In genomic region chr1:76283322-76283721, GRCm38 (mm10) we compare ENCODE assay signal across 9 mouse cellular contexts.
DNase-seq lines count a peak whose midpoint lies in the region; ATAC-seq lines count a peak whose summit lies in the region.
"Had no signal": no experiment of that assay in that cellular context is flagged by ENCODE, and none has a peak within 500 bp of the region (broad histone marks: within the 10 kb centered on the region; RNA-seq: fewer than 3 reads in every experiment).

No protein-coding gene starts in this region.

- no peak overlapping the region for H3K9ac ChIP-seq in limb, embryonic 12.5 days (replicated peaks)
- no peak overlapping the region for H3K9ac ChIP-seq in embryonic facial prominence, embryonic 14.5 days (ENCODE audit: low read depth, low read length)
- H3K9ac ChIP-seq in forebrain, embryonic 13.5 days = no peak overlapping the region
- H3K9ac ChIP-seq: embryonic facial prominence, embryonic 15.5 days had no signal

- peak overlapping the region; percentile 8; the same call in 1 of the 2 replicates for H3K27ac ChIP-seq in limb, embryonic 12.5 days
- no peak overlapping the region for H3K27ac ChIP-seq in limb, embryonic 10.5 days
- H3K27ac ChIP-seq in embryonic facial prominence, embryonic 14.5 days (replicated peaks; ENCODE audit: low read depth, low read length) = no peak overlapping the region
- no peak overlapping the region for H3K27ac ChIP-seq in forebrain, embryonic 13.5 days
- H3K27ac ChIP-seq: embryonic facial prominence, embryonic 15.5 days had no signal

- H3K36me3 ChIP-seq in limb, embryonic 12.5 days = no peaks in the 10 kb centered on the region
- H3K36me3 ChIP-seq in limb, embryonic 10.5 days = no peaks in the 10 kb centered on the region
- H3K36me3 ChIP-seq in embryonic facial prominence, embryonic 14.5 days (ENCODE audit: control insufficient read depth, insufficient read depth, low read length) = no peaks in the 10 kb centered on the region
- no peaks in the 10 kb centered on the region for H3K36me3 ChIP-seq in forebrain, embryonic 13.5 days (ENCODE audit: poor library complexity, severe bottlenecking)
- H3K36me3 ChIP-seq: embryonic facial prominence, embryonic 15.5 days had no signal

- no peaks in the 10 kb centered on the region for H3K27me3 ChIP-seq in limb, embryonic 12.5 days
- no peaks in the 10 kb centered on the region for H3K27me3 ChIP-seq in limb, embryonic 10.5 days (ENCODE audit: low read depth, poor library complexity, severe bottlenecking)
- no peaks in the 10 kb centered on the region for H3K27me3 ChIP-seq in embryonic facial prominence, embryonic 14.5 days (replicated peaks; ENCODE audit: control insufficient read depth, insufficient read depth, low read length)
- no peaks in the 10 kb centered on the region for H3K27me3 ChIP-seq in forebrain, embryonic 13.5 days
- H3K27me3 ChIP-seq: embryonic facial prominence, embryonic 15.5 days had no signal

- peak; percentile 35 to 38 for DNase-seq in cerebellum, postnatal 10 days
- DNase-seq in cerebellum, adult 9-11 months = no peak
- no peak for DNase-seq in limb, embryonic 10.5 days (ENCODE audit: low spot score)
- peak; percentile 84 for DNase-seq in embryonic facial prominence, embryonic 14.5 days (ENCODE audit: low spot score)
- peak; percentile 8 for DNase-seq in lung, postnatal 36 days

- 38% methylated on average over 3 of the region's 3 CpGs for WGBS in limb, embryonic 12.5 days
- WGBS in limb, embryonic 10.5 days = 64% methylated on average over 3 of the region's 3 CpGs
- WGBS in embryonic facial prominence, embryonic 14.5 days = 29% methylated on average over 3 of the region's 3 CpGs
- WGBS in forebrain, embryonic 13.5 days = 42% methylated on average over 3 of the region's 3 CpGs

- no peaks in the 10 kb centered on the region for H3K9me3 ChIP-seq in limb, embryonic 12.5 days
- H3K9me3 ChIP-seq in limb, embryonic 10.5 days (replicated peaks) = no peaks in the 10 kb centered on the region
- no peaks in the 10 kb centered on the region for H3K9me3 ChIP-seq in embryonic facial prominence, embryonic 14.5 days (ENCODE audit: control insufficient read depth, low read length)
- H3K9me3 ChIP-seq in forebrain, embryonic 13.5 days (replicated peaks) = no peaks in the 10 kb centered on the region
- H3K9me3 ChIP-seq: embryonic facial prominence, embryonic 15.5 days had no signal

- no peak overlapping the region for H3K4me2 ChIP-seq in limb, embryonic 12.5 days
- no peak overlapping the region for H3K4me2 ChIP-seq in embryonic facial prominence, embryonic 14.5 days (ENCODE audit: low read depth, low read length)
- no peak overlapping the region for H3K4me2 ChIP-seq in forebrain, embryonic 13.5 days
- H3K4me2 ChIP-seq: embryonic facial prominence, embryonic 15.5 days had no signal

- ATAC-seq in limb, embryonic 12.5 days (ENCODE audit: insufficient number of reproducible peaks, insufficient read depth, low FRiP score, low TSS enrichment, low read depth) = peak; percentile 31; the same call in 1 of the 2 replicates
- peak; percentile 44; the same call in 1 of the 2 replicates for ATAC-seq in embryonic facial prominence, embryonic 14.5 days (ENCODE audit: low read depth)
- no peak for ATAC-seq in forebrain, embryonic 13.5 days
- ATAC-seq in frontal cortex, adult (ENCODE audit: low TSS enrichment) = no peak

- H3K4me1 ChIP-seq in limb, embryonic 12.5 days (replicated peaks) = peaks cover 12% of the 10 kb centered on the region
- H3K4me1 ChIP-seq in limb, embryonic 10.5 days = no peaks in the 10 kb centered on the region
- H3K4me1 ChIP-seq in embryonic facial prominence, embryonic 14.5 days (ENCODE audit: control insufficient read depth, insufficient read depth, low read length) = peaks cover 6% of the 10 kb centered on the region; the same call in 1 of the 2 replicates
- H3K4me1 ChIP-seq in forebrain, embryonic 13.5 days = no peaks in the 10 kb centered on the region

- H3K4me3 ChIP-seq in limb, embryonic 12.5 days (replicated peaks) = no peak overlapping the region
- H3K4me3 ChIP-seq in limb, embryonic 10.5 days = no peak overlapping the region
- H3K4me3 ChIP-seq in embryonic facial prominence, embryonic 14.5 days (ENCODE audit: low read depth, low read length) = no peak overlapping the region
- no peak overlapping the region for H3K4me3 ChIP-seq in forebrain, embryonic 13.5 days
- H3K4me3 ChIP-seq: embryonic facial prominence, embryonic 15.5 days had no signal

Comparison
In these comparisons a context has a peak if more than half of its experiments do, and no peak if none do; other contexts are left out.
1. DNase-seq: peak in cerebellum, postnatal 10 days (2 of 2), embryonic facial prominence, embryonic 14.5 days (single experiment) and lung, postnatal 36 days (single experiment); none in cerebellum, adult 9-11 months (single experiment) and limb, embryonic 10.5 days (single experiment).
2. ATAC-seq: peak in limb, embryonic 12.5 days (single experiment) and embryonic facial prominence, embryonic 14.5 days (single experiment); none in forebrain, embryonic 13.5 days (single experiment) and frontal cortex, adult (single experiment).